Mouse (Mus musculus): ENCODE results near the gene Jpt1. TPM values are rescaled to one million over a fixed set of nuclear protein-coding genes. Genes with fewer than 3 reads are reported as not detected.

Jpt1 gene
- polyA plus RNA-seq, 1 experiment from 2014 or later: 592 TPM

Small RNA genes lying within 50 kb of the gene (microRNA-seq; reads per million reads assigned to microRNA genes)
- not detected for gene Mir3968

Other genes with a start within 250 kb of the Jpt1 start
- gene Grin2c, start 247.1 kb downstream of the Jpt1 start, polyA plus RNA-seq (2016; fragmentation: Nextera tagmentation; extraction: Ambion mirVana): 0.06 and 0.07 TPM in 2 replicates
- gene Fdxr, start 237.3 kb downstream of the Jpt1 start, polyA plus RNA-seq (2016; fragmentation: Nextera tagmentation; extraction: Ambion mirVana): 17.6 and 18.1 TPM in 2 replicates
- 0.27 and 0.62 TPM in 2 replicates for gene Fads6, start 216.7 kb downstream of the Jpt1 start, polyA plus RNA-seq (2016; fragmentation: Nextera tagmentation; extraction: Ambion mirVana)
- gene Otop2, start 207.2 kb downstream of the Jpt1 start, polyA plus RNA-seq (2016; fragmentation: Nextera tagmentation; extraction: Ambion mirVana): not detected in 2 replicates
- gene Ush1g, start 192.3 kb downstream of the Jpt1 start, polyA plus RNA-seq (2016; fragmentation: Nextera tagmentation; extraction: Ambion mirVana): 0.04 TPM in 2 replicates
- gene Otop3, start 179.7 kb downstream of the Jpt1 start, polyA plus RNA-seq (2016; fragmentation: Nextera tagmentation; extraction: Ambion mirVana): not detected in 2 replicates
- gene Hid1, start 146.6 kb downstream of the Jpt1 start, polyA plus RNA-seq (2016; fragmentation: Nextera tagmentation; extraction: Ambion mirVana): 8.6 and 9.6 TPM in 2 replicates
- 15.6 and 16.4 TPM in 2 replicates for gene Cdr2l, start 132.5 kb downstream of the Jpt1 start, polyA plus RNA-seq (2016; fragmentation: Nextera tagmentation; extraction: Ambion mirVana)
- gene Mrpl58, start 110.6 kb downstream of the Jpt1 start, polyA plus RNA-seq (2016; fragmentation: Nextera tagmentation; extraction: Ambion mirVana): 221 and 228 TPM in 2 replicates
- gene Atp5h, start 94.4 kb downstream of the Jpt1 start, polyA plus RNA-seq (2016; fragmentation: Nextera tagmentation; extraction: Ambion mirVana): 880 and 890 TPM in 2 replicates
- 14.8 and 17.3 TPM in 2 replicates for gene Kctd2, start 94.3 kb downstream of the Jpt1 start, polyA plus RNA-seq (2016; fragmentation: Nextera tagmentation; extraction: Ambion mirVana)
- gene Trim80, start 73.8 kb downstream of the Jpt1 start, polyA plus RNA-seq (2016; fragmentation: Nextera tagmentation; extraction: Ambion mirVana): 0.15 TPM in 1 of 2 replicates, not detected in the other
- 0.28 and 0.34 TPM in 2 replicates for gene Slc16a5, start 51.9 kb downstream of the Jpt1 start, polyA plus RNA-seq (2016; fragmentation: Nextera tagmentation; extraction: Ambion mirVana)
- gene Armc7, start 38.7 kb downstream of the Jpt1 start, polyA plus RNA-seq (2016; fragmentation: Nextera tagmentation; extraction: Ambion mirVana): 9.0 and 9.9 TPM in 2 replicates
- gene Nt5c, start 22.5 kb downstream of the Jpt1 start, polyA plus RNA-seq (2016; fragmentation: Nextera tagmentation; extraction: Ambion mirVana): 90.9 and 92.2 TPM in 2 replicates
- 1,425 and 1,473 TPM in 2 replicates for gene Sumo2, start 21.9 kb upstream of the Jpt1 start, polyA plus RNA-seq (2016; fragmentation: Nextera tagmentation; extraction: Ambion mirVana)
- gene Nup85, start 50.0 kb upstream of the Jpt1 start, polyA plus RNA-seq (2016; fragmentation: Nextera tagmentation; extraction: Ambion mirVana): 252 and 253 TPM in 2 replicates
- 100 and 101 TPM in 2 replicates for gene Mrps7, start 89.5 kb upstream of the Jpt1 start, polyA plus RNA-seq (2016; fragmentation: Nextera tagmentation; extraction: Ambion mirVana)
- gene Gga3, start 89.7 kb upstream of the Jpt1 start, polyA plus RNA-seq (2016; fragmentation: Nextera tagmentation; extraction: Ambion mirVana): 29.6 and 33.3 TPM in 2 replicates
- gene Mif4gd, start 98.6 kb upstream of the Jpt1 start, polyA plus RNA-seq (2016; fragmentation: Nextera tagmentation; extraction: Ambion mirVana): 19.4 and 19.8 TPM in 2 replicates
- 23.5 and 24.6 TPM in 2 replicates for gene Slc25a19, start 113.9 kb upstream of the Jpt1 start, polyA plus RNA-seq (2016; fragmentation: Nextera tagmentation; extraction: Ambion mirVana)
- gene Grb2, start 194.2 kb upstream of the Jpt1 start, polyA plus RNA-seq (2016; fragmentation: Nextera tagmentation; extraction: Ambion mirVana): 73.5 and 76.0 TPM in 2 replicates

Measured in embryonic facial prominence, embryonic 10.5 days (tissue).